Mouse (Mus musculus): ENCODE data around the gene Tchhl1. TPM values are rescaled to one million over a fixed set of nuclear protein-coding genes. Genes with fewer than 3 reads are reported as not detected.
"Not testable (repeated sequence)": the region's sequence is repeated elsewhere in the genome, so short reads cannot be mapped to it uniquely, and the experiment has no call there.

The Tchhl1 gene
- not detected in 2 replicates for polyA plus RNA-seq (2016; fragmentation: Nextera tagmentation; extraction: Ambion mirVana)

GRCm38 (mm10) chr3:93468561-93468960, at the start of gene Tchhl1:
TSS of gene Tchhl1 (plus strand) at chr3:93468754.
- 72% methylated on average over 5 of the region's 5 CpGs for WGBS
- no peaks in the 10 kb centered on the region for H3K9me3 ChIP-seq
- DNase-seq (ENCODE audit: extremely low spot score, low spot score) = no peak
- no peak within 1 kb of the TSS for H3K27ac ChIP-seq
- H3K27me3 ChIP-seq (ENCODE audit: poor library complexity, severe bottlenecking) = no peaks in the 10 kb centered on the region
- H3K36me3 ChIP-seq (replicated peaks) = no peaks in the 10 kb centered on the region
- no peak within 1 kb of the TSS for H3K4me3 ChIP-seq
- no peaks in the 10 kb centered on the region for H3K4me1 ChIP-seq

DNA sequence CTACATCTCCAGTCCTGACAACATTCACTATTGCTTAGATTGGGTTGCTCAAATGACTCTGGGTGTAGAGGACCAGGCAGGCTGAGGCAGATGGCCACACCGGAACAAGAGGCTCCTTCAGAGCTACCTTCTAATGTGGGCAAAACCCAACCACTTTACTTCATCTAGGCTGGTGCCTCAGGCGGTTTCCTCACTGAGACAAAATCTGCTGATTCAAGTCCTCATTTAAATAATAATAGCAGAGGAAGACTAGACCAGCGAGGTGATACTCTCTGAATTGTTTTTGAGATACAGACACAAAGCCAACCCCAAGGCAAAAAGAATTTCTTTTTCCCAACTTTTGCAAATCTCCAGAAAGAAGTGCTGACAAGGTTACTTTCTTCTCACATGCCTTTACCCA, 36.9 kb upstream of the Tchhl1 start:
- no peaks in the 10 kb centered on the region for H3K4me1 ChIP-seq
- no peak overlapping the region for H3K27ac ChIP-seq
- no peaks in the 10 kb centered on the region for H3K36me3 ChIP-seq (replicated peaks)
- H3K27me3 ChIP-seq (ENCODE audit: poor library complexity, severe bottlenecking) = no peaks in the 10 kb centered on the region
- 35% methylated on average over 3 of the region's 3 CpGs for WGBS
- DNase-seq (ENCODE audit: extremely low spot score, low spot score) = no peak
- H3K9me3 ChIP-seq = no peaks in the 10 kb centered on the region
- no peak overlapping the region for H3K4me3 ChIP-seq

DNA sequence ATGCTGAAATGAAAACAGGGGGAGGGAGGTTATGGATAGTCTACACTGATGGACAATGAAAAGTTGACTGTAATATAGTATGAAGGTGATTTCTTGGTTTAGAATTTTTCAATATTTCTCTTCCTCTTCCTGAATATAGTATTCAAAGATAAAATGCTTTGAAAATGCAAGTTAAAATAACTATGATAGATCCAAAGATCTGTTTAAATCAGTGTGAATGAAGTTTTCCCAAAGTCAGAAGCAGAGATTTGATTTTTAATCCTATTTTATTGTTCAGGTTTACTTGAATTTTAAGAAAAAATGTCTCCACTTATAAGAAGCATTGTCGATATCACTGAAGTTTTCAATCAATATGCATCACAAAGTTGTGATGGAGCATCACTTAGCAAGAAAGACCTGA, 26.5 kb upstream of the Tchhl1 start, which contains the start of gene Tchh:
TSS of gene Tchh (plus strand) at position 301 of the 400 bp plus-strand sequence.
- peaks cover 62% of the 10 kb centered on the region for H3K27me3 ChIP-seq (ENCODE audit: poor library complexity, severe bottlenecking)
- peak within 1 kb of the TSS; percentile 63; the same call in 1 of the 2 replicates for H3K4me3 ChIP-seq
- WGBS = 86% methylated on average over 1 of the region's 1 CpGs

DNA sequence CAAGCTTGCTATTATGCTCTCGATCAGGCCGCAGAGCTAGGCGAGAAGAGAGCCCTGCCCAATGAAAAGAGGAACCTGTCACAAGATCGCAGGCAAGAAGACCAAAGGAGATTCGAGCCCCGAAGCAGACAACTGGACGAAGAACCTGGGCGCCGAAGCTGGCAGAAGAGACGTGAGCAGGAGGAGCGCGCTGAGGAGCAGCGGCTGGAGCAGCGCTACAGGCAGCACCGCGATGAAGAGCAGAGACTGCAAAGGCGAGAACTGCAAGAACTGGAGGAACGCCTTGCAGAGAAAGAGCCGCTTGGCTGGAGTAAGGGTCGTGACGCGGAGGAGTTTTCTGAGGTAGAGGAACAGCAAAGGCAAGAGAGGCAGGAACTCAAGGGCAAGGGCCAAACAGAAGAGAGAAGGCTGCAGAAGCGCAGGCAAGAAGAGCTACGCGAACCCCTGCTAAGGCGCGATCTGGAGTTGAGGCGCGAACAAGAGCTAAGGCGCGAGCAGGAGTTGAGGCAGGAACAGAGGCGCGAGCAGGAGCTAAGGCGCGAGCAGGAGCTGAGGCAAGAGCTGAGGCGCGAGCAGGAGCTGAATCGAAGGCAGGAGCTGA, 25.0 kb upstream of the Tchhl1 start:
- Histone ChIP-seq H3K9me3 (no peaks in the 10 kb centered on the region), H3K27me3 (ENCODE audit: poor library complexity, severe bottlenecking) (peaks cover 78% of the 10 kb centered on the region), H3K36me3 (replicated peaks) (no peaks in the 10 kb centered on the region), H3K4me1 (peaks cover 33% of the 10 kb centered on the region), H3K4me3 (peak overlapping the region; percentile 63), H3K27ac (peak overlapping the region; percentile 62; the same call in 1 of the 2 replicates)
- peak; percentile 69 for DNase-seq (ENCODE audit: extremely low spot score, low spot score)
- WGBS = under 1% methylated on average over 38 of the region's 38 CpGs

More for the DNA sequence above, 26.5 kb upstream of the Tchhl1 start, which contains the start of gene Tchh:
- Histone ChIP-seq H3K4me1 (peaks cover 26% of the 10 kb centered on the region), H3K36me3 (replicated peaks) (no peaks in the 10 kb centered on the region), H3K27ac (no peak within 1 kb of the TSS), H3K9me3 (no peaks in the 10 kb centered on the region)
- no peak for DNase-seq (ENCODE audit: extremely low spot score, low spot score)

- H3K4me1 ChIP-seq = peaks cover 33% of the 10 kb centered on the region
- H3K27me3 ChIP-seq (ENCODE audit: poor library complexity, severe bottlenecking) = peaks cover 85% of the 10 kb centered on the region
- H3K4me3 ChIP-seq = peak overlapping the region; percentile 63
- under 1% methylated on average over 56 of the region's 56 CpGs for WGBS
- no peaks in the 10 kb centered on the region for H3K9me3 ChIP-seq
- peak; percentile 75 for DNase-seq (ENCODE audit: extremely low spot score, low spot score)
- H3K27ac ChIP-seq = peak overlapping the region; percentile 62
- H3K36me3 ChIP-seq (replicated peaks) = no peaks in the 10 kb centered on the region
These were observed 24.0 kb upstream of the Tchhl1 start for GRCm38 (mm10) chr3:93444343-93445164.

- peaks cover 33% of the 10 kb centered on the region for H3K4me1 ChIP-seq
- no peaks in the 10 kb centered on the region for H3K36me3 ChIP-seq (replicated peaks)
- no peaks in the 10 kb centered on the region for H3K9me3 ChIP-seq
- H3K27me3 ChIP-seq (ENCODE audit: poor library complexity, severe bottlenecking) = peaks cover 92% of the 10 kb centered on the region
- peak overlapping the region; percentile 63 for H3K4me3 ChIP-seq
- WGBS = under 1% methylated on average over 36 of the region's 36 CpGs
- DNase-seq (ENCODE audit: extremely low spot score, low spot score) = peak; percentile 60
- H3K27ac ChIP-seq = peak overlapping the region; percentile 40; the same call in 1 of the 2 replicates
These were observed 23.3 kb upstream of the Tchhl1 start for GRCm38 (mm10) chr3:93445165-93445705.

DNA sequence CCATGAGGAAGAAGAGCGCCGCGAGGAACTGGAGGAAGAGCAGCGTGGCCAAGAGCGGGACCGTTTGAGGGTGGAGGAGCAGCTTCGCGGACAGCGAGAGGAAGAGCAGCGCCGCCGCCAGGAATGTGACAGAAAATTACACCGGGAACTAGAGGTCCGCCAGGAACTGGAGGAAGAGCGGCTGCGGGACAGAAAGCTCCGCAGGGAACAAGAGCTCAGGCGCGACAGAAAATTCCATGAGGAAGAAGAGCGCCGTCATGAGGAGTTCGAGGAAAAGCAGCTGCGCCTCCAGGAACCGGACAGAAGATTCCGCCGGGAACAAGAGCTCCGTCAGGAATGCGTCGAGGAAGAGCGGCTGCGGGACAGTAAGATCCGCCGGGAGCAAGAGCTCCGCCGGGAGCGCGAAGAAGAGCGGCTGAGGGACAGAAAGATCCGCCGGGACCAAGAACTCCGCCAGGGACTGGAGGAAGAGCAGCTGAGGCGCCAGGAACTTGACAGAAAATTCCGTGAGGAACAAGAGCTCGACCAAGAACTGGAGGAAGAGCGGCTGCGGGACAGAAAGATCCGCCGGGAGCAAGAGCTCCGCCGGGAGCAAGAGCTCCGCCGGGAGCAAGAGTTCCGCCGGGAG, 22.3 kb upstream of the Tchhl1 start:
- no peaks in the 10 kb centered on the region for H3K9me3 ChIP-seq
- peak overlapping the region; percentile 63 for H3K4me3 ChIP-seq
- under 1% methylated on average over 54 of the region's 54 CpGs for WGBS
- H3K27ac ChIP-seq = 0 out of 2 replicates have a peak overlapping the region, but pooled peaks have one; percentile 56
- no peaks in the 10 kb centered on the region for H3K36me3 ChIP-seq (replicated peaks)
- DNase-seq (ENCODE audit: extremely low spot score, low spot score) = peak; percentile 61
- peaks cover 33% of the 10 kb centered on the region for H3K4me1 ChIP-seq
- peaks cover 82% of the 10 kb centered on the region for H3K27me3 ChIP-seq (ENCODE audit: poor library complexity, severe bottlenecking)

DNA sequence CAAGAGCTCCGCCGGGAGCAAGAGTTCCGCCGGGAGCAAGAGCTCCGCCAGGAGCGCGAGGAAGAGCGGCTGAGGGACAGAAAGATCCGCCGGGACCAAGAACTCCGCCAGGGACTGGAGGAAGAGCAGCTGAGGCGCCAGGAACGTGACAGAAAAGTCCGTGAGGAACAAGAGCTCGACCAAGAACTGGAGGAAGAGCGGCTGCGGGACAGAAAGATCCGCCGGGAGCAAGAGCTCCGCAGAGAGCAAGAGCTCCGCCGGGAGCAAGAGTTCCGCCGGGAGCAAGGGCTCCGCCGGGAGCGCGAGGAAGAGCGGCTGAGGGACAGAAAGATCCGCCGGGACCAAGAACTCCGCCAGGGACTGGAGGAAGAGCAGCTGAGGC, 21.8 kb upstream of the Tchhl1 start:
- Histone ChIP-seq H3K27ac (0 out of 2 replicates have a peak overlapping the region, but pooled peaks have one; percentile 56), H3K27me3 (ENCODE audit: poor library complexity, severe bottlenecking) (peaks cover 77% of the 10 kb centered on the region), H3K4me1 (peaks cover 33% of the 10 kb centered on the region), H3K4me3 (peak overlapping the region; percentile 63)
- under 1% methylated on average over 32 of the region's 32 CpGs for WGBS
- DNase-seq (ENCODE audit: extremely low spot score, low spot score); H3K9me3 ChIP-seq; H3K36me3 ChIP-seq (replicated peaks): not testable (repeated sequence)

DNA sequence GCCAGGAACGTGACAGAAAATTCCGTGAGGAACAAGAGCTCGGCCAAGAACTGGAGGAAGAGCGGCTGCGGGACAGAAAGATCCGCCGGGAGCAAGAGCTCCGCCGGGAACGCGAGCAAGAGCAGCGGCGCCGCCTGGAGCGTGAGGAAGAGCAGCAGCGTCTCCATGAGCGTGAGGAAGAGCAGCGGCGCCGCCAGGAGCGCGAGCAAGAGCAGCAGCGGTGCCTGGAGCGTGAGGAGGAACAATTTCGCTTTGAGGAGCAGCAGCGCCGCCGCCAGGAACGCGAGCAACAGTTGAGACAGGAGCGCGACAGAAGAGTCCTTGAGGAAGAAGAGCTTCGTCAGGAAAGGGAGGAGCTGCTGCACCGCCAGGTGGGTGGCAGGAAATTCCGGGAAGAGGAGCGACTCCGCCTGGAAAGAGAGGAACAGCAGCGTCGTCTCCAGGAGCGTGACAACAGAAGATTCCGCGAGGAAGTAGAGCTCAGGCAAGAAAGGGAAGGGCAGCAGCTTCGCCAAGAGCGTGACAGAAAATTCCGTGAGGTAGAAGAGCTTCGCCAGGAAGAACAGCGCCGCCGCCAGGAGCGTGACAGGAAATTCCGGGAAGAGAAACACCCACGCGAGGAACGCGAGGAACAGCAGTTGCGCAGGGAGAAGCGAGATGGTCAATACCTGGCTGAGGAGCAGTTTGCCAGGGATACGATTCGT, 21.3 kb upstream of the Tchhl1 start:
- Histone ChIP-seq H3K4me1 (peaks cover 33% of the 10 kb centered on the region), H3K36me3 (replicated peaks) (no peaks in the 10 kb centered on the region), H3K27me3 (ENCODE audit: poor library complexity, severe bottlenecking) (peaks cover 72% of the 10 kb centered on the region), H3K27ac (peak overlapping the region; percentile 56; the same call in 1 of the 2 replicates), H3K9me3 (no peaks in the 10 kb centered on the region), H3K4me3 (peak overlapping the region; percentile 63)
- peak; percentile 77 for DNase-seq (ENCODE audit: extremely low spot score, low spot score)
- under 1% methylated on average over 59 of the region's 59 CpGs for WGBS

- no peaks in the 10 kb centered on the region for H3K36me3 ChIP-seq (replicated peaks)
- DNase-seq (ENCODE audit: extremely low spot score, low spot score) = no peak
- 80% methylated on average over 3 of the region's 3 CpGs for WGBS
- H3K27me3 ChIP-seq (ENCODE audit: poor library complexity, severe bottlenecking) = no peaks in the 10 kb centered on the region
- H3K9me3 ChIP-seq = no peaks in the 10 kb centered on the region
- H3K27ac ChIP-seq = no peak overlapping the region
- H3K4me1 ChIP-seq = no peaks in the 10 kb centered on the region
- no peak overlapping the region for H3K4me3 ChIP-seq
These were observed 2.0 kb upstream of the Tchhl1 start for GRCm38 (mm10) chr3:93466556-93466955.

DNA sequence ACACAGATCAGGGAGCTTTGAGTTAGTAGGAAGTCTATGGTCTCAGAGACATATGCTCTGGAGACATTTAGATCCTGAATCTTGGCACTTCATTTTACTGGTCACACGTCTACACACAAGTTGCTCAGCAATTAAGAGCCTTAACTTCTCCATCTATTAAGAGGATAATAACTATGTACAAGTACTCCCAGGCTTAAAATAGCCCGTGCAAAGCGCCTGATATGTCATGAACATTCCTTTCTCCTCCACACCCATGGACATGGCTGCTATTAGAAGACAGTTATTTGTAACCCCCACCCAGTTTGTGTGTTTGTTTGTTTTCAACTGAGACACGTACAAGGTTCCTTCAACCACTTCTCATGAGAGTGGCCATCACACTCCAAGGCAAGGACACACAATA, 1.4 kb upstream of the Tchhl1 start:
- no peaks in the 10 kb centered on the region for H3K36me3 ChIP-seq (replicated peaks)
- no peaks in the 10 kb centered on the region for H3K27me3 ChIP-seq (ENCODE audit: poor library complexity, severe bottlenecking)
- H3K9me3 ChIP-seq = no peaks in the 10 kb centered on the region
- no peaks in the 10 kb centered on the region for H3K4me1 ChIP-seq
- no peak overlapping the region for H3K27ac ChIP-seq
- WGBS = 96% methylated on average over 4 of the region's 4 CpGs
- no peak for DNase-seq (ENCODE audit: extremely low spot score, low spot score)
- H3K4me3 ChIP-seq = no peak overlapping the region

DNA sequence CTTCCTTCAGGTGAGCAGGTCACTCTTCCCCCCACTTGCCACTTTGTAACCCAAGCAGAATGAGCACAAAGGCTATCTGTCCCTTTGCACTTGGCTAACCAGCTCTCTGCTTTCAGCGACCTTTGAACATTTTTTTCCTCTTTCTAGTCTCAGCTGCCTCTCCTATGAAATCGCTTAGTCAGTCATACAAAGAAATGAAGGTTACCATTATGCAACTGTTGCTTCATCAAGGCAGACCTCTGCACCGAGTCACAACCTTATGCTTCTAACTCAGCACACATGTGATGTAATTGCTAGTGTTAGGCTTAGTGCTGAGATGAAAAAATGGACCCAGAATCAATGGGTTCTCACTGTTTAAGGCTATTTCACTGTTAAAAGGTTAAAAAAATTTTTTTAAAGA, 1.1 kb downstream of the Tchhl1 start:
- no peaks in the 10 kb centered on the region for H3K9me3 ChIP-seq
- 83% methylated on average over 3 of the region's 3 CpGs for WGBS
- H3K27ac ChIP-seq = no peak overlapping the region
- no peak overlapping the region for H3K4me3 ChIP-seq
- H3K4me1 ChIP-seq = no peaks in the 10 kb centered on the region
- no peaks in the 10 kb centered on the region for H3K36me3 ChIP-seq (replicated peaks)
- DNase-seq (ENCODE audit: extremely low spot score, low spot score) = no peak
- no peaks in the 10 kb centered on the region for H3K27me3 ChIP-seq (ENCODE audit: poor library complexity, severe bottlenecking)

Data from forebrain, embryonic 10.5 days (tissue).